Mouse (Mus musculus) frontal cortex, adult 2 months (tissue): ENCODE measurements around the gene Ssc4d. TPM values are rescaled to one million over a fixed set of nuclear protein-coding genes. Genes with fewer than 3 reads are reported as not detected.

Experiments
- DNase-seq, 2 experiments: peaks; one replicate each; pipeline ENCODE4 v3.0.0; 2022; ENCODE audit warnings: low spot score in 1 of 2; ENCODE audit errors: extremely low spot score in 1 of 2
- polyA plus RNA-seq: library from polyadenylated mRNA; depleted of rRNA; stranded (reverse); fragments of >200 nt; gene quantifications from 2 replicates; pipeline ENCODE4 v1.2.3, GENCODE M21; 2012

Gene Ssc4d
- polyA plus RNA-seq, 1 experiment: 2.6 TPM

- no peak for DNase-seq
These were observed 5.0 kb upstream of the Ssc4d start for GRCm38 (mm10) chr5:135979381-135979780.

GRCm38 (mm10) chr5:135975893-135976668 is 1.8 kb upstream of the Ssc4d start:
- no peak for DNase-seq

- DNase-seq: no peak
These were observed 2.5 kb downstream of the Ssc4d start for GRCm38 (mm10) chr5:135971876-135972275.

- DNase-seq: no peak
These were observed 4.1 kb downstream of the Ssc4d start for GRCm38 (mm10) chr5:135970247-135970646.

- DNase-seq: peak in 1 of 2 experiments; percentile 64
These were observed 5.5 kb downstream of the Ssc4d start for GRCm38 (mm10) chr5:135968781-135969180.

GRCm38 (mm10) chr5:135966866-135967265 is 7.5 kb downstream of the Ssc4d start:
- DNase-seq: no peak

- no peak for DNase-seq
These were observed 8.8 kb downstream of the Ssc4d start for GRCm38 (mm10) chr5:135965501-135965930.

GRCm38 (mm10) chr5:135963280-135963627 is 11.1 kb downstream of the Ssc4d start:
- no peak for DNase-seq

GRCm38 (mm10) chr5:135962492-135963279 is 11.6 kb downstream of the Ssc4d start:
- peak; percentile 97 for DNase-seq

- DNase-seq: no peak
These were observed 12.2 kb downstream of the Ssc4d start for GRCm38 (mm10) chr5:135962125-135962491.

GRCm38 (mm10) chr5:135960909-135961635 is 13.3 kb downstream of the Ssc4d start:
- DNase-seq: no peak

GRCm38 (mm10) chr5:135959911-135960310 is 14.4 kb downstream of the Ssc4d start:
- no peak for DNase-seq

- no peak for DNase-seq
These were observed 16.0 kb downstream of the Ssc4d start for GRCm38 (mm10) chr5:135958367-135958766.

- peak; percentile 95 to 96 for DNase-seq
These were observed 16.9 kb downstream of the Ssc4d start for GRCm38 (mm10) chr5:135957207-135957974.

- no peak for DNase-seq
These were observed 17.8 kb downstream of the Ssc4d start for GRCm38 (mm10) chr5:135956300-135957206.

- DNase-seq: no peak
These were observed 21.5 kb downstream of the Ssc4d start for GRCm38 (mm10) chr5:135952830-135953229.

- DNase-seq: no peak
These were observed 22.7 kb downstream of the Ssc4d start for GRCm38 (mm10) chr5:135951660-135952059.

GRCm38 (mm10) chr5:135950710-135951412 is 23.5 kb downstream of the Ssc4d start:
- no peak for DNase-seq

GRCm38 (mm10) chr5:135946621-135947020 is 27.7 kb downstream of the Ssc4d start:
- DNase-seq: no peak
